Mouse (Mus musculus) kidney, adult 2 months (tissue): Measurements from ENCODE around the gene Zfp541.

Source experiments
- CTCF ChIP-seq: fragments of 200-500 bp; conservative IDR thresholded peaks from 2 replicates; pipeline ENCODE4 v1.5.1; 2011; ENCODE audit warnings: low read depth, mild to moderate bottlenecking, control low read depth, low read length, moderate library complexity, mixed read lengths; ENCODE audit not compliant: insufficient read depth, insufficient read length
- POLR2A ChIP-seq: fragments of 200-500 bp; IDR thresholded peaks from one replicate; pipeline ENCODE4 v1.6.1; 2011; ENCODE audit warnings: low read depth, low read length, control low read depth

- TF ChIP-seq CTCF (no peak), POLR2A (no peak)
These were observed 36.9 kb upstream of the Zfp541 start for GRCm38 (mm10) chr7:16024603-16025222.
